Mouse (Mus musculus) T-cell, adult 2 months (primary cell): ENCODE data around the gene Rsl1d1.

Experiments used
- DNase-seq: peaks from one replicate; pipeline ENCODE4 v3.0.0; 2022; ENCODE audit warnings: low spot score

Gene Rsl1d1

DNA sequence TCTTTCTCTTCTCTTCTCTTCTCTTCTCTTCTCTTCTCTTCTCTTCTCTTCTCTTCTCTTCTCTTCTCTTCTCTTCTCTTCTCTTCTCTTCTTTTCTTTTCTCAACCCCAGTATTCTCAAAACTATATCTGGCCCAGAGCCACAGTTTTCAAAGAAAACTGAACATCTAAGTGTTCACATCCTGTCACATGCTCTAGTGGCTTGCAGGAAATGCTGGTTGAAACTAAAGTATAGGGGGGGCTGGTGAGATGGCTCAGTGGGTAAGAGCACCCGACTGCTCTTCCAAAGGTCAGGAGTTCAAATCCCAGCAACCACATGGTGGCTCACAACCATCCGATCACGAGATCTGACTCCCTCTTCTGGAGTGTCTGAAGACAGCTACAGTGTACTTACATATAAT is 45.4 kb downstream of the Rsl1d1 start:
- peak; percentile 84 for DNase-seq

DNA sequence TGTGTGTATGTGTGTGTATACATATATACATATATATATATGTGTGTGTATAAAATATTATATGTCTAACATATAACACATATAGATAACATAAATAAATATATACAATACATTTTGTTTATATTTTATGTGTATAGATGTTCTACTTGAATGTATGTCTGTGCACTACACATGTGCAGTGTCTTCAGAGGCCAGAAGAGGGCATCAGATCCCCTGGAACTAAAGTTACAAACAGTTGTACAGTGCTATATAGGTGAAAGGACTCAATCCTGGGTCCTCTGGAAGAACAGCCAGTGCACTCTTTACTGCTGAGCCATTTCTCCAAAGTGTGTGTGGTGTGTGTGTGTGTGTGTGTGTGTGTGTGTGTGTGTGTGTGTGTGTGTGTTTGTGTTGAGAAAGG is 48.6 kb downstream of the Rsl1d1 start:
- DNase-seq = no peak

DNA sequence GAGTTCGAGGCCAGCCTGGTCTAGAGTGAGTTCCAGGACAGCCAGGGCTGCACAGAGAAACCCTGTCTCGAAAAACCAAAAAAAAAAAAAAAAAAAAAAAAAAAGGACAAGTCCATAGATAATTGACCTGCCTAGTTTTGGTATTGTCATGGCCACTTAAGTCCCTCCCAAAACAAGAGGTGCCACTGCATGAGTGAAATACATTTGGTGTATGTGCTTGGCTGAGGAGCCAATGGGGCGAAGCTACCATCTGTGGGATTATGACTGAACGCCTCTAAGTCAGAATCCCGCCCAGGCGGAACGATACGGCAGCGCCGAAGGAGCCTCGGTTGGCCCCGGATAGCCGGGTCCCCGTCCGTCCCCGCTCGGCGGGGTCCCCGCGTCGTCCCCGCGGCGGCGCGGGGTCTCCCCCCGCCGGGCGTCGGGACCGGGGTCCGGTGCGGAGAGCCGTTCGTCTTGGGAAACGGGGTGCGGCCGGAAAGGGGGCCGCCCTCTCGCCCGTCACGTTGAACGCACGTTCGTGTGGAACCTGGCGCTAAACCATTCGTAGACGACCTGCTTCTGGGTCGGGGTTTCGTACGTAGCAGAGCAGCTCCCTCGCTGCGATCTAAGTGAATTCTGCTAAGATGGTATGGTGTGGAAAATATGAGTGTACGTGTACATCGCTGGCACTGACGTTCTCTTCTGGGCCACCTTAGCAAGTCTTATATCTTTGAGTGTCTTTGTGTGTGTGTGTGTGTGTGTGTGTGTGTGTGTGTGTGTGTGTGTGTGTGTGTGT is 59.2 kb downstream of the Rsl1d1 start:
- DNase-seq = peak; percentile 100
